Mouse (Mus musculus) left cerebral cortex, adult 2 months (tissue): ENCODE results near the gene Tac2. TPM values are rescaled to one million over a fixed set of nuclear protein-coding genes. Genes with fewer than 3 reads are reported as not detected.

Experiments used
- DNase-seq, 2 experiments: peaks; one replicate each; pipeline ENCODE4 v3.0.0; 2021 to 2022; ENCODE audit warnings: low spot score in 2 of 2, mixed read lengths in 1 of 2; ENCODE audit errors: extremely low spot score in 1 of 2
- H3K27ac ChIP-seq: fragments of 200-600 bp; 2 replicates; pipeline ENCODE4 v1.8.1; 2022
- H3K4me3 ChIP-seq: fragments of 200-600 bp; 2 replicates; pipeline ENCODE4 v1.8.1; 2022
- CTCF ChIP-seq: fragments of 200-600 bp; IDR thresholded peaks from 2 replicates; pipeline ENCODE4 v1.8.1; 2022; ENCODE audit warnings: antibody characterized with exemption, mild to moderate bottlenecking, moderate library complexity
- intact Hi-C: fragments of 180-260 bp; cut with DNase I; formaldehyde crosslinking; loops from one replicate; pipeline ENCODE4 v1.15.1; 2025
- total RNA-seq, 2 experiments: library from RNA; stranded (reverse); gene quantifications; 2 replicates each; pipeline ENCODE4 v1.2.3; 2021

The Tac2 gene
- total RNA-seq, 2 experiments from 2014 or later, result 13.9 to 14.9 TPM

GRCm38 (mm10) chr10:127730285-127730932 lies 6.1 kb downstream of the Tac2 start:
- H3K4me3 ChIP-seq, result no peak overlapping the region
- intact Hi-C loops, result no loop called here
- no peak for DNase-seq
- no peak overlapping the region for H3K27ac ChIP-seq
- no peak for TF ChIP-seq CTCF

- DNase-seq, result no peak
- Histone ChIP-seq H3K27ac (no peak overlapping the region), H3K4me3 (no peak overlapping the region)
- TF ChIP-seq CTCF, result no peak
- intact Hi-C loops, result no loop called here
Observed at GRCm38 (mm10) chr10:127730933-127731310, 6.6 kb downstream of the Tac2 start.

GRCm38 (mm10) chr10:127731397-127731796 lies 7.1 kb downstream of the Tac2 start:
- intact Hi-C loops, result no loop called here
- Histone ChIP-seq H3K4me3 (no peak overlapping the region), H3K27ac (no peak overlapping the region)
- DNase-seq, result no peak
- no peak for TF ChIP-seq CTCF

DNA sequence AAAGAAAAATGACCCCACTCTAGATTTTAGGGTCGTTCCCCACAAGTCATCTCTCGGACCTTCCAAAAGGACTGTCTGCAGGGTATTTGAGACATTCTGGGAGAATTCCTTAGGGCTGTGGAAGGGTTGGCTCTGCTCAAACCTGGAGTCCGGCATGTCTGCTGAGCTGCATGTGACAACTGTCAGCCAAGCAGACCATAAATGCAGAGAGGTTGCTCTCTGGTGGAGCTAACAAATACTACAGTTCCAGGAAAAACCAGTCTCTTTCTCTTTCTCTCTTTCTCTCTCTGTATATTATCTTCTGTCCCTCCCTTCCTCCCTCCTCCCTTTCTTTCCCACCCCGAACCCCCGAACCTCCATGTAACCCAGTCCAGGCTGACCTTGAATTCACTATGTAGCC lies 10.2 kb downstream of the Tac2 start:
- intact Hi-C loops, result loop anchor here (2.0 kb wide), 1 partner anchor 40 kb away; no protein-coding TSS in a partner anchor
- DNase-seq, result no peak
- peak; percentile 59 for TF ChIP-seq CTCF

DNA sequence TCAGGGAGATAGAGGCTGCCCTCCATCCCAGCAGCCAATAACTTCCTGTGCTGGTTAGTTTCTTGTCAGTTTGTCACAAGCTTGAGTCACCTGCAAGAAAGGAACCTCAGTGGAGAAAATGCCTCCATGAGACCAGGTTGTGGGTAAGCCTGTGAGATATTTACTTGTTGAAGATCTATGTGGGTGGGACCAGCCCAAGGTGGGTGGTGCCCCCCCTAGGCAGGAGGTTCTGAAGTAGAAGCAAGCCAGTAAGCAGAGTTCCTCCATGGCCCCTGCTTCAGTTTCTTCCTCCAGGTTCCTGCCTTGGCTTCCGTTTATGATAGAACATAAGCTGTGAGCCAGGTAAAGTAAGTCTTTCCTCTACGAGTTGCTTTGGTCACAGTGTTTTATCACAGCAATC lies 12.0 kb downstream of the Tac2 start:
- intact Hi-C loops, result loop anchor here (2.0 kb wide), 1 partner anchor 57 kb away; no protein-coding TSS in a partner anchor

More for the DNA sequence above, 10.2 kb downstream of the Tac2 start:
- Histone ChIP-seq H3K4me3 (no peak overlapping the region), H3K27ac (no peak overlapping the region)

GRCm38 (mm10) chr10:127736916-127737315 lies 12.6 kb downstream of the Tac2 start:
- H3K27ac ChIP-seq, result no peak overlapping the region
- no peak for TF ChIP-seq CTCF
- intact Hi-C loops, result loop anchor here (2.0 kb wide), 1 partner anchor 58 kb away; no protein-coding TSS in a partner anchor
- no peak overlapping the region for H3K4me3 ChIP-seq
- DNase-seq, result no peak

More for the DNA sequence above, 12.0 kb downstream of the Tac2 start:
- no peak overlapping the region for H3K27ac ChIP-seq
- no peak overlapping the region for H3K4me3 ChIP-seq
- TF ChIP-seq CTCF, result no peak
- DNase-seq, result no peak

- H3K27ac ChIP-seq, result no peak overlapping the region
- DNase-seq, result no peak
- no peak for TF ChIP-seq CTCF
- intact Hi-C loops, result loop anchor here (2.0 kb wide), 1 partner anchor 59 kb away; no protein-coding TSS in a partner anchor
- H3K4me3 ChIP-seq, result no peak overlapping the region
Observed at GRCm38 (mm10) chr10:127737552-127737951, 13.3 kb downstream of the Tac2 start.

- DNase-seq, result no peak
- peak; percentile 68 for TF ChIP-seq CTCF
- intact Hi-C loops, result loop anchor here (1.0 to 2.0 kb wide), 2 partner anchors 98 to 198 kb away; no protein-coding TSS in a partner anchor
- Histone ChIP-seq H3K27ac (no peak overlapping the region), H3K4me3 (no peak overlapping the region)
Observed at GRCm38 (mm10) chr10:127738151-127738882, 14.0 kb downstream of the Tac2 start.

- intact Hi-C loops, result loop anchor here (2.0 kb wide), 1 partner anchor 98 kb away; no protein-coding TSS in a partner anchor
- Histone ChIP-seq H3K4me3 (peak within 1 kb of the TSS; percentile 72), H3K27ac (peak within 1 kb of the TSS; percentile 47; the same call in 1 of the 2 replicates)
- TF ChIP-seq CTCF, result peak; percentile 62
- peak; percentile 71 to 76 for DNase-seq
Observed at GRCm38 (mm10) chr10:127739083-127739660, 14.9 kb downstream of the Tac2 start, which contains the start of gene Zbtb39. Gene Zbtb39, plus strand, starts transcription at chr10:127739538.

- TF ChIP-seq CTCF, result no peak; the same call in none of the 2 replicates
- peak overlapping the region; percentile 72 for H3K4me3 ChIP-seq
- intact Hi-C loops, result loop anchor here (2.0 kb wide), 1 partner anchor 99 kb away; no protein-coding TSS in a partner anchor
- peak in 1 of 2 experiments; percentile 42 for DNase-seq
- H3K27ac ChIP-seq, result peak overlapping the region; percentile 47; the same call in 1 of the 2 replicates
Observed at GRCm38 (mm10) chr10:127739661-127740161, 15.4 kb downstream of the Tac2 start.

DNA sequence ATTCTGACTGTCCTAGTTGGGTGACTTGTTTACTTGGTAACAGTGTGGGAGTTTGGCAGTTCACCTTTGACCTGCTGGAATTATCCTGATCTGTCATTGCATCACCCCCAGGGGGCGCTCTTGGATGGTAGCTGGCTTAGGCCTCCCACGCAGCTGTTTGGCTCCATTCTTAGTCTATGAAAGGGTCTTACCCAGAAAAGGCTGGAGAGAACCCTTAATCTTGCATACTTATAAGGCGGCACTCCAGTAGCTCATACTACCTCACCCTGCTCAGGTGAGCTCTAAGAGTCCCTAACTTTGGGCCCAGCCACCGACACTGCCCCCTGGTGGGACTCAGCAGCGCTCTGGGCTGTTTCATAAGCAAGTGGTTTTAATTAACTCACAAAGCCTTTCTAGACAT lies 20.4 kb downstream of the Tac2 start:
- H3K27ac ChIP-seq, result no peak overlapping the region
- peak; percentile 61 for TF ChIP-seq CTCF
- intact Hi-C loops, result no loop called here
- no peak for DNase-seq
- H3K4me3 ChIP-seq, result no peak overlapping the region
